Mouse (Mus musculus) kidney, adult 2 months (tissue): Measurements from ENCODE around the gene Mms19. TPM values are rescaled to one million over a fixed set of nuclear protein-coding genes. Genes with fewer than 3 reads are reported as not detected.

Source experiments
- DNase-seq: peaks from one replicate; pipeline ENCODE4 v3.0.0; 2021
- H3K27ac ChIP-seq: fragments of 200-500 bp; 2 replicates; pipeline ENCODE4 v1.5.1; 2012; ENCODE audit warnings: low read depth, low read length, control low read depth, inconsistent platforms; ENCODE audit not compliant: insufficient read depth
- H3K27me3 ChIP-seq: fragments of 200-500 bp; replicated peaks from 2 replicates; pipeline ENCODE4 v1.6.1; 2012; ENCODE audit warnings: mild to moderate bottlenecking, moderate library complexity, low read length, inconsistent platforms; ENCODE audit not compliant: control insufficient read depth, insufficient read depth
- H3K36me3 ChIP-seq: fragments of 200-500 bp; 2 replicates; pipeline ENCODE4 v1.6.1; 2012; ENCODE audit warnings: mild to moderate bottlenecking, moderate library complexity, low read length, inconsistent platforms; ENCODE audit not compliant: control insufficient read depth, insufficient read depth
- H3K4me1 ChIP-seq: fragments of 200-500 bp; 2 replicates; pipeline ENCODE4 v1.6.1; 2011; ENCODE audit warnings: low read length; ENCODE audit not compliant: control insufficient read depth, insufficient read depth
- H3K4me3 ChIP-seq: fragments of 200-500 bp; 2 replicates; pipeline ENCODE4 v1.5.1; 2011; ENCODE audit warnings: mild to moderate bottlenecking, low read depth, low read length, control low read depth; ENCODE audit not compliant: insufficient read depth
- CTCF ChIP-seq: fragments of 200-500 bp; conservative IDR thresholded peaks from 2 replicates; pipeline ENCODE4 v1.5.1; 2011; ENCODE audit warnings: low read depth, mild to moderate bottlenecking, control low read depth, low read length, moderate library complexity, mixed read lengths; ENCODE audit not compliant: insufficient read depth, insufficient read length
- POLR2A ChIP-seq: fragments of 200-500 bp; IDR thresholded peaks from one replicate; pipeline ENCODE4 v1.6.1; 2011; ENCODE audit warnings: low read depth, low read length, control low read depth
- WGBS: fragments of 180-500 bp; shearing (Covaris S2); methylation state at CpG from one replicate; pipeline ENCODE4 v1.1.7; 2018; 5-methylcytosine and 5-hydroxymethylcytosine counted together
- polyA plus RNA-seq: library from polyadenylated mRNA; depleted of rRNA; stranded (reverse); fragments of >200 nt; gene quantifications from 2 replicates; pipeline ENCODE4 v1.2.3, GENCODE M21; 2012

The Mms19 gene
- polyA plus RNA-seq, 1 experiment, result 56.1 TPM

DNA sequence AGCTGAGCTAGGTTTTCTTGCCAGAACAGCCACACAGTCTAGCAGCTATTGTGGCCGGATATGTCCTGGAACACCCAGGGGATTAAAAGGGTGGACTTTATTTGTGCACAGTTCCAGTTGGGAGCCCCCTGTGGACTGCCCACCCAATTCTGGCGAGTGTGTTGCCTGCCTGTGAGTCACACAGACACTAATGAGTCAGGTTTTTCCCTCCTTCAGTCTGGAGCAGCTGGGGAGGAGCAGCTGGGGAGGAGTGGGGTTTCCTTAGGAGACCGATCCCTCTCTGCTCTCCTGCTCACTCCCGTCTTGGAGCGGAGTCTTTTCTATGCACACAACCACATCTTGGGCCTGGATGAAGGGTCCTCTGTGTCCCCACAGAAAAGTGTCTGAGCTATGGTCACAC lies 35.9 kb upstream of the Mms19 start:
- Histone ChIP-seq H3K36me3 (no peaks in the 10 kb centered on the region), H3K27me3 (no peaks in the 10 kb centered on the region), H3K4me1 (peaks cover 9% of the 10 kb centered on the region; the same call in 1 of the 2 replicates), H3K27ac (peak overlapping the region; percentile 36; the same call in 1 of the 2 replicates), H3K4me3 (no peak overlapping the region)
- TF ChIP-seq CTCF (no peak), POLR2A (no peak)
- DNase-seq, result no peak
- 68% methylated on average over 5 of the region's 5 CpGs for WGBS

DNA sequence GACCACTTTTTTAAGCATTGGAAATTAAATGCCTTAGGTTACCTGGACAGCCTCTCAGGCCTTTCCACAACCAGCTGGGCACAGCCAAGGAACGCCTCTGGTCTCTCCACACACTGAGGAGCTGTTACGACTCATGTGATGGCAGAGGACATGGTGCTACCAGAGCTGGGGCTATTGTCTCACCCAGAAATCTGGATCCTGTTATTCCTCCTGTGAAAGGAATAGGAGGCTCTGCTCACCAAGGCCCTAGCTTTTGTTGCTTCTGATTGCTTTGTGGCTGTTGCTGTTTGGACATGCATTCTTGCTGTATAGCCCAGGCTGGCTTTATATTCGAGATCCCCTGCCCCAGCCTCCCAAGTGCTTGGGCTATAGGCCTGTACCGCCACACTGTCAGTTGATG lies 35.3 kb upstream of the Mms19 start:
- H3K27me3 ChIP-seq, result no peaks in the 10 kb centered on the region
- H3K36me3 ChIP-seq, result no peaks in the 10 kb centered on the region
- no peak overlapping the region for H3K4me3 ChIP-seq
- no peak overlapping the region for H3K27ac ChIP-seq
- peaks cover 9% of the 10 kb centered on the region; the same call in 1 of the 2 replicates for H3K4me1 ChIP-seq
- 83% methylated on average over 4 of the region's 4 CpGs for WGBS
- no peak for DNase-seq
- TF ChIP-seq CTCF (no peak), POLR2A (no peak)

DNA sequence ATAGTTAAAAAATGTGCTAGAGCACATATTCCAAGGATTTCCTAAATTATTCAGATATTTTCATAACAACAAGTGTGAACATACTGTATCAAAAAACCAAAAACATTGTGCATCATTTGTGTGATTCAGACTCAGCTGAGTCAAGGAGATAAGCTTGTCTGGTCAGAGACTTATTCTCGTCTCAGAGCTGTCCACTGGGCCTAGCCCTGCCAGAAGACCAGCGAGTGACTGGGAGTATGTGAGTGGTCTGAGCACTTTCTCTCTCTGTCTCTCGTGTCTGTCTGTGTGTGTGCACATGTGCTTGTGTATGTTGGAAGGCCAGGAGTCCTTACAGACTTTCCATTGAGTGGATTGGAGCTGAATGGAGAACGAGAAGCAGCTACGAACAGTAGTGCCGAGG lies 34.0 kb upstream of the Mms19 start:
- WGBS, result 93% methylated on average over 6 of the region's 6 CpGs
- DNase-seq, result no peak
- Histone ChIP-seq H3K27me3 (no peaks in the 10 kb centered on the region), H3K36me3 (no peaks in the 10 kb centered on the region), H3K27ac (no peak overlapping the region), H3K4me3 (no peak overlapping the region), H3K4me1 (peaks cover 9% of the 10 kb centered on the region; the same call in 1 of the 2 replicates)
- no peak for TF ChIP-seq CTCF

DNA sequence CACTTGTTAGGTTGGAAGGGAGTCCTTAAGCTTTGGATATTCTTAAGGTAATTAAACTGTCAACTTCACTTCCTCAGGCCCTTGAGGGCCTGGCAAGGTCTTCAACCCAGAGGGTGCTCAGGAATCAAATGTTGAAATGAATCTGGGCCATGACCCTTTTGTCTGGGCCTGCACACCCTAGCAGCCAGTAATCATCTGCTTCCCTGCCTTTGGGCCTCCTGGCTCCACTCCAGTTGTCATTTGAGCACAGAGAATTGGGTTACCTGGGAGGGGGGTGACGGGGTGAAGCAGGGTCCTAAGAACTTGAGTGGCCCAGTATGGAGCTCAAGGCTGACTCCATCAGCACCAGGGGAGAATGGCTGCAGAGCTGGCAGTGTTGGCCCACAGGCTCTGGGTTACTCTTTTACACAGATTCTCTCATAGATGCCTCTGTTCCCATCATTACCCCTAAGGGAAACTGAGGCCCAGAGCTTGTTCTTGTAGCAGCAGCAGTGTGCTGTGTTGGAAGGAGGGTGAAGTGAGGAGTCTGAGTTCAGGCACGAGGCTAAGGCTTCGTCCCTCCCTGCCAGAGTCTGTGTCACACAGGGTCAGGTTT lies 33.4 kb upstream of the Mms19 start:
- H3K36me3 ChIP-seq, result no peaks in the 10 kb centered on the region
- TF ChIP-seq POLR2A (no peak), CTCF (no peak)
- peaks cover 9% of the 10 kb centered on the region; the same call in 1 of the 2 replicates for H3K4me1 ChIP-seq
- no peak overlapping the region for H3K27ac ChIP-seq
- no peaks in the 10 kb centered on the region for H3K27me3 ChIP-seq
- no peak for DNase-seq
- H3K4me3 ChIP-seq, result no peak overlapping the region
- 88% methylated on average over 3 of the region's 3 CpGs for WGBS

DNA sequence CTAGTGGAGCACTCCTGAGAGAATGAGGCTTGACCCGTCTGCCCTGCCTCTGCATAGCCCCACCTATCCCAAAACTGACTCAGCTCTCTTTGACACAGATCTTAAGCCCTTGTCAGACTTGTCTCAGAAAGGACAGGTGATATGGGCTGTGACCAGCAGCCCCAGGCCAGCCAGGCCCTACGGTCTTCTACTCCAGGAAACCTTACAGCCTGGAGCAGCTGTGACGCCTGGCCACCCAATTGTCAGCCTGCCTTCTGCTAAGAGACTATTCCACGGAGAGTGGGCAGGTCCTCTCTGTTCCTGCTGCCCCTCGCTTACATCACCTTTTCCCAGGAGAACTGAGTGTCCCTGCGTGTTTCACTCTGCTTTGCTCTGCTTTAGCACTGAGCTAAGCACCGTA lies 30.2 kb upstream of the Mms19 start:
- Histone ChIP-seq H3K36me3 (no peaks in the 10 kb centered on the region), H3K4me3 (no peak overlapping the region), H3K27ac (no peak overlapping the region), H3K4me1 (peaks cover 9% of the 10 kb centered on the region; the same call in 1 of the 2 replicates), H3K27me3 (no peaks in the 10 kb centered on the region)
- no peak for TF ChIP-seq POLR2A
- TF ChIP-seq CTCF, result no peak
- no peak for DNase-seq
- WGBS, result 82% methylated on average over 7 of the region's 7 CpGs

DNA sequence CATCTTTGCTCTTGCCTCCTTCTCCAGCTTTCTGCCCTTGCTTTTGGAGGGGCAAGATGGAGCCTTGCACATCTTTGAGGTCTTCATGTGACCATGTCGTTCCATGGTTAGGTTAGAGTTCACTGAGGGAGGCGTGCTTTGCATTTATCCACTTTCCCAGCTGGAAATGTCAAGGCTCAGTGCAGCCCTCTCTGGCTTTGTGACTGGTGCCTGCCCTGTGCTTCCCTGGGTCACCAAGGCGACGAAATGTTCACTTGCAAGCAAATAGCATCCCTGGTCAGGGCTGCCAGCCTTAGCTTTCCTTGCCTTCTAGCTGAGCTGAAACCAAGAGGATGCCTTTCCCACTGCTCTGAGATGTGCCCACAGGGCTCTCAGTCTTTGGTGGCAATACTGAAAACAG lies 29.5 kb upstream of the Mms19 start:
- DNase-seq, result no peak
- Histone ChIP-seq H3K4me1 (peaks cover 9% of the 10 kb centered on the region), H3K27ac (no peak overlapping the region), H3K4me3 (no peak overlapping the region), H3K27me3 (no peaks in the 10 kb centered on the region), H3K36me3 (no peaks in the 10 kb centered on the region)
- 61% methylated on average over 4 of the region's 4 CpGs for WGBS
- no peak for TF ChIP-seq POLR2A
- no peak for TF ChIP-seq CTCF

DNA sequence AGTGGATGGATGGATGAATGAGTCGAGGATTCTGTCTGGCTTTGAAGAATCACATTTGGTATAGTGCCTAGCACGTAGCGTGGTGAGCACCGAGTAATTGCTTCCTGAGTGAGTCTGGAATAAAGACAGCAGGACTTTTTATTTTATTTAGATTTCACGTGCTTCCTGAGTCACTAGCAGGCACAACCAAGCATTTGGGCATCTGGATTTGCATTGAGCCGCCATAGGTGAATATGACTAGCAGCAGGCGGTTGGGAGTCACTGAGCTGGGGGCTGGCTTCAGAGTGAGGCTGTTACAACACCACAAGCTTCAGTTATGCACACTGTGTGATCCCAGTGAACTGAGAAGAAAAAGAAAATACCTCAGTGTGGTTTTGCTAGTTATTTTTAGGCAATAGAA lies 28.1 kb upstream of the Mms19 start:
- Histone ChIP-seq H3K4me1 (peaks cover 12% of the 10 kb centered on the region), H3K36me3 (no peaks in the 10 kb centered on the region), H3K27ac (peak overlapping the region; percentile 66; the same call in 1 of the 2 replicates), H3K27me3 (no peaks in the 10 kb centered on the region), H3K4me3 (no peak overlapping the region)
- TF ChIP-seq POLR2A (no peak), CTCF (no peak)
- 53% methylated on average over 7 of the region's 7 CpGs for WGBS
- DNase-seq, result no peak

DNA sequence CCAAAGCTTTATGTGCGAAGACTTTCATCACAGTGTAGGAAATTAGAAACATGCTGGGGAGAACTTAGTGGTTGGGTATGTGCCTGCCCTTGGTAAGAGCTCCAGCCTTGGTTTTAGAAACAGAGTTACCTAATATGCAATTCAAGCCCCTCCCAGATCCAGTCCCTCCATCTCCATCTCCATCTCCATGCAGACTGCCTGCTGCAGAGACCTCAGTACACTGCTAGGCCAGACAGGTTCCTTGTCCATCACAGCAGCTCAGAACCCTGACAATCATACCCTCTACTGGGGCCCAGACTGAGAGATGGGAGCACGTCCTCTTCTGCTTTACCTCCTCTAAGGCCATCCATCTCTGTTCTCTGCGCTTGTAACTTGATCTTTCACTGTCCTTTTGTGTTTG lies 27.6 kb upstream of the Mms19 start:
- no peak for DNase-seq
- no peaks in the 10 kb centered on the region for H3K36me3 ChIP-seq
- TF ChIP-seq POLR2A (no peak), CTCF (no peak)
- WGBS, result 63% methylated on average over 3 of the region's 3 CpGs
- peaks cover 12% of the 10 kb centered on the region for H3K4me1 ChIP-seq
- H3K27ac ChIP-seq, result peak overlapping the region; percentile 66
- no peak overlapping the region for H3K4me3 ChIP-seq
- no peaks in the 10 kb centered on the region for H3K27me3 ChIP-seq
